2 mouse cellular contexts compared by ENCODE assay signal in the genomic region with DNA sequence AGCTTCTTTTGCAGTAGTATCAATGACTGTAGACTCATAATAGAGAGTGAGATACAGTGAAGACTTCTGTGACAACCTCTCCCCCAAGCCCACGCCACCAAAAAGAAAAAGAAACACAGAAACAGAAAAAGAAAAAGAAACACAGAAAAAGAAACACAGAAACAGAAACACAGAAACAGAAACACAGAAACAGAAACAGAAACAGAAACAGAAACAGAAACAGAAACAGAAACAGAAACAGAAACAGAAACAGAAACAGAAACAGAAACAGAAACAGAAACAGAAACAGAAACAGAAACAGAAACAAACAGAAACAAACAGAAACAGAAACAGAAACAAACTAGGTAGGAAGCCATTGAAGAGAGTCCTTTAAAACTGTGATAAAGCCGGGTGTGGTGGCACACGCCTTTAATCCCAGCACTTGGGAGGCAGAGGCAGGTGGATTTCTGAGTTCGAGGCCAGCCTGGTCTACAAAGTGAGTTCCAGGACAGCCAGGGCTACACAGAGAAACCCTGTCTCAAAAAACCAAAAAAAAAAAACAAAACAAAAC. TPM values are rescaled to one million over a fixed set of nuclear protein-coding genes. Genes with fewer than 3 reads are reported as not detected.
"Had no signal": no experiment of that assay in that cellular context is flagged by ENCODE, and none has a peak within 500 bp of the region (broad histone marks: within the 10 kb centered on the region; RNA-seq: fewer than 3 reads in every experiment).

No protein-coding gene starts in this region.

RNA-seq across cellular contexts. Expression of gene Rnf225, which starts 10.1 kb away (rescaled TPM):
- total RNA-seq: monocyte, adult 5-6 weeks had no signal
- polyA plus RNA-seq: macrophage had no signal

RNA-seq across cellular contexts. Expression of gene Zscan22, which starts 39.7 kb away (rescaled TPM):
- total RNA-seq: monocyte, adult 5-6 weeks had no signal
